Comparison of ENCODE assay signal across 12 mouse cellular contexts in the genomic region with DNA sequence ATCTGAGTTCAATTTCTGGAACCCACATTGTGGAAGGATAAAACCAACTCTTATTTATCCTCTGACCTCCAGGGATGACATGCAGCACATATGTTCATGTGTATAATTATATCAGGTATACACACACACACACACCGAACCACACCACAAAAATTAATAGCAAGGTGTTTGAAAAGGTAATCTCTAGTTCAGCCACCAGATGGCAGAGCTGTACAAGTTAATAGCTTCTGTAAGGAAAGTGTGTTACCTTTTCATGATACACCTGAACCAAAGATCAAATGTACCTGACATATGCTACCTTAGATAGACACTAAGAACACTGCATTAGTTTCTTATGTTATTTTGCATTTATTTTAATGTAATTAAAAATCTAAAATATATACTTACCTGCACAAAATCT. TPM values are rescaled to one million over a fixed set of nuclear protein-coding genes. Genes with fewer than 3 reads are reported as not detected.
DNase-seq lines count a peak whose midpoint lies in the region; ATAC-seq and TF ChIP-seq lines count a peak whose summit lies in the region.
"Had no signal": no experiment of that assay in that cellular context is flagged by ENCODE, and none has a peak within 500 bp of the region (broad histone marks: within the 10 kb centered on the region; RNA-seq: fewer than 3 reads in every experiment).

No protein-coding gene starts in this region.

- no peak for ATAC-seq in forebrain, embryonic 14.5 days
- ATAC-seq in forebrain, embryonic 16.5 days, result no peak
- ATAC-seq in liver, embryonic 14.5 days (ENCODE audit: insufficient read depth), result no peak
- ATAC-seq: midbrain, embryonic 16.5 days had no signal

- no peaks in the 10 kb centered on the region for H3K36me3 ChIP-seq in forebrain, embryonic 14.5 days (ENCODE audit: control insufficient read depth, insufficient read depth, low read length)
- H3K36me3 ChIP-seq in forebrain, embryonic 16.5 days (ENCODE audit: control insufficient read depth, insufficient read depth), result no peaks in the 10 kb centered on the region
- no peaks in the 10 kb centered on the region for H3K36me3 ChIP-seq in liver, embryonic 14.5 days (replicated peaks; ENCODE audit: control insufficient read depth, insufficient read depth, low read depth)

- peak; percentile 17 for DNase-seq in forebrain, embryonic 14.5 days (ENCODE audit: low spot score)
- DNase-seq in liver, embryonic 14.5 days (ENCODE audit: low read depth in 3 of 3, low spot score in 3 of 3), result no peak
- no peak for DNase-seq in liver
- peak; percentile 17 for DNase-seq in adipocyte (ENCODE audit: low spot score)
- peak; percentile 2 for DNase-seq in mesoderm, embryonic 11.5 days (ENCODE audit: low read depth, low spot score)
- DNase-seq in layer of hippocampus, postnatal 10 days (ENCODE audit: low spot score in 2 of 2), result no peak
- DNase-seq in ovary, postnatal 14 days (ENCODE audit: low spot score), result no peak

- H3K27me3 ChIP-seq in forebrain, embryonic 14.5 days (replicated peaks; ENCODE audit: control insufficient read depth, insufficient read depth, low read length), result no peaks in the 10 kb centered on the region
- no peaks in the 10 kb centered on the region for H3K27me3 ChIP-seq in forebrain, embryonic 16.5 days (replicated peaks; ENCODE audit: control insufficient read depth, insufficient read depth, low read length)
- H3K27me3 ChIP-seq in liver, embryonic 14.5 days (ENCODE audit: control insufficient read depth, insufficient read depth, low read length), result no peaks in the 10 kb centered on the region

- no peak overlapping the region for H3K27ac ChIP-seq in forebrain, embryonic 14.5 days (ENCODE audit: low read depth, low read length)
- H3K27ac ChIP-seq in forebrain, embryonic 16.5 days (ENCODE audit: low read length), result no peak overlapping the region
- no peak overlapping the region for H3K27ac ChIP-seq in liver, embryonic 14.5 days

- H3K9ac ChIP-seq in forebrain, embryonic 14.5 days (ENCODE audit: low read length), result no peak overlapping the region
- no peak overlapping the region for H3K9ac ChIP-seq in forebrain, embryonic 16.5 days (replicated peaks; ENCODE audit: low read depth, low read length)
- H3K9ac ChIP-seq in liver, embryonic 14.5 days (replicated peaks), result no peak overlapping the region

- peak; percentile 44; the same call in 1 of the 2 replicates for TF ChIP-seq CTCF in liver, embryonic 14.5 days (IDR thresholded peaks at IDR 0.05; ENCODE audit: low read depth)

- WGBS in forebrain, embryonic 14.5 days, result 91% methylated on average over 1 of the region's 1 CpGs
- 68% methylated on average over 1 of the region's 1 CpGs for WGBS in forebrain, embryonic 16.5 days
- WGBS in liver, embryonic 14.5 days (ENCODE audit: insufficient replicate concordance), result 54% methylated on average over 1 of the region's 1 CpGs

- no peak overlapping the region for H3K4me2 ChIP-seq in forebrain, embryonic 14.5 days (ENCODE audit: low read length)
- H3K4me2 ChIP-seq in forebrain, embryonic 16.5 days (ENCODE audit: low read length), result no peak overlapping the region
- no peak overlapping the region for H3K4me2 ChIP-seq in liver, embryonic 14.5 days (ENCODE audit: low read depth)

- no peak overlapping the region for H3K4me3 ChIP-seq in forebrain, embryonic 14.5 days (ENCODE audit: low read depth, low read length)
- H3K4me3 ChIP-seq in forebrain, embryonic 16.5 days (replicated peaks; ENCODE audit: low read length), result no peak overlapping the region
- H3K4me3 ChIP-seq in liver, embryonic 14.5 days (ENCODE audit: insufficient read depth in 1 of 2, low read depth in 2 of 2, low read length in 2 of 2), result no peak overlapping the region
- H3K4me3 ChIP-seq: erythroblast, embryonic 14.5 days had no signal

- no peak for TF ChIP-seq EP300 in liver, embryonic 14.5 days (IDR thresholded peaks at IDR 0.05; ENCODE audit: low read depth)

- H3K4me1 ChIP-seq in forebrain, embryonic 14.5 days (ENCODE audit: control insufficient read depth, insufficient read depth, low read length), result no peaks in the 10 kb centered on the region
- no peaks in the 10 kb centered on the region for H3K4me1 ChIP-seq in forebrain, embryonic 16.5 days (replicated peaks; ENCODE audit: control insufficient read depth, insufficient read depth, low read length)
- H3K4me1 ChIP-seq in liver, embryonic 14.5 days (replicated peaks; ENCODE audit: control insufficient read depth in 2 of 2, insufficient read depth in 2 of 2, low read length in 1 of 2), result no peaks in the 10 kb centered on the region

- H3K9me3 ChIP-seq in forebrain, embryonic 14.5 days (replicated peaks; ENCODE audit: control insufficient read depth, low read length), result no peaks in the 10 kb centered on the region
- H3K9me3 ChIP-seq in forebrain, embryonic 16.5 days (ENCODE audit: control insufficient read depth, low read length), result no peaks in the 10 kb centered on the region
- no peaks in the 10 kb centered on the region for H3K9me3 ChIP-seq in liver, embryonic 14.5 days (ENCODE audit: control insufficient read depth, low read length)

RNA-seq across cellular contexts. Expression of gene Etd, which starts 1.8 kb away (rescaled TPM):
- polyA plus RNA-seq in forebrain, embryonic 14.5 days (2014; fragmentation: Nextera tagmentation; extraction: Ambion mirVana), result not detected in 2 replicates
- polyA plus RNA-seq in forebrain, embryonic 16.5 days (2015; fragmentation: Nextera tagmentation; extraction: Ambion mirVana), result not detected in 2 replicates
- polyA plus RNA-seq in liver, embryonic 14.5 days (2012; rRNA removed), result not detected in 2 replicates
- polyA plus RNA-seq in liver, embryonic 14.5 days (2014; fragmentation: Nextera tagmentation; extraction: Ambion mirVana), result not detected in 2 replicates
- total RNA-seq in layer of hippocampus, postnatal 10 days (2021), result not detected
- polyA plus RNA-seq: erythroblast, embryonic 14.5 days; intestine, embryonic 14.5 days; midbrain, embryonic 16.5 days; stomach, embryonic 16.5 days had no signal

Comparison
In these comparisons a context has a peak if more than half of its experiments do, and no peak if none do; other contexts are left out.
1. DNase-seq: peak in forebrain, embryonic 14.5 days (single experiment), adipocyte (single experiment) and mesoderm, embryonic 11.5 days (single experiment); none in liver, embryonic 14.5 days (0 of 3), liver (single experiment), layer of hippocampus, postnatal 10 days (0 of 2) and ovary, postnatal 14 days (single experiment).